Mouse (Mus musculus) naive thymus-derived CD4-positive, alpha-beta T cell, adult 2 months (primary cell): ENCODE results near the gene Ccnl2.

Experiments
- DNase-seq: peaks from one replicate; pipeline ENCODE4 v3.0.0-alpha.2; 2011; ENCODE audit warnings: low read depth

The Ccnl2 gene

DNA sequence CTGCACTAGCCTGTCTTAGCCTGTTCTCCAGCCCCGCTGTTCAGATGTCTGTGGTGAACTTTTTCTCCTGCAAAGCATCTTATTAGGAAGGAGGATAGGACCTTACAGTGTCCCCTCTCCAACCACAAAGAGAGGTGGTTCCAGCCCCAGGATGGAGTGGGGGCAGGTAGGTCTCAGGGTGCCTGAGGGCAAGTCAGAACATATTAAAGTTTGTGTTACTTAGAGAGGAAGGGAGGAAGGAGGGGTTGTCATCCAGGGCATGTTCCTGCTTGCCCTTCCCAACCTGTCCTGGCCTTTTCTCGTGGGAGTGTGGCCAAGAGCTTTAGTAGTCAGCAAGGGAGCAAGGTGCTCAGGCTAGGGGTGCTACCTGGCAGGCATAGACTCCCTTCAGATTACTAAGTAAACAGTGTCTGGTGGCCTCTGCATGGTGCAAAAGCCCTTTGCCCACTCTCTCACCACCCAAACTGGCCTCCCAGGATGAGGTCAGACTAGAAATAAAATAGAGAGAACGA lies 21.6 kb upstream of the Ccnl2 start:
- DNase-seq = no peak

GRCm38 (mm10) chr4:155791240-155791933 lies 20.9 kb upstream of the Ccnl2 start:
- DNase-seq = no peak

GRCm38 (mm10) chr4:155793730-155794129 lies 18.6 kb upstream of the Ccnl2 start:
- DNase-seq = no peak

DNA sequence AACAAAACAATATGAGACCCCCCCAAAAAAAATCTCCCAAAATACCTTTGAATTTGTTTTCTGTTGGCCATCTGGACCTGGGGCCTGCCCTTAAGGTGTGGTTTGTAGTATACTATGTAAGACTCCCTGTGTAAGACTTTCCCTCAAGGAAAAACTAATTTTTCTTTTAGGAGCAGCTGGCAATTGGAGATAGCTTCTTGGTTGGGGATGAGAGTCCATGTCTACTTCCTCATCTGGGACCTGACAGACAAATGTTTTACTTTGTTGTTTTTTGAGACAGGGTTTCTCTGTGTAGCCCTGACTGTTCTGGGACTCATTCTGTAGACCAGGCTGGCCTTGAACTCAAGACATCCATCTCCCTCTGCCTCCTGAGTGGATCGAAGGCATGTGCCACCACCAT lies 10.2 kb upstream of the Ccnl2 start:
- no peak for DNase-seq

- peak; percentile 63 for DNase-seq
Observed at GRCm38 (mm10) chr4:155802741-155803339, 9.4 kb upstream of the Ccnl2 start, which contains the start of gene Mrpl20. TSS of gene Mrpl20 (plus strand) at chr4:155802878.

DNA sequence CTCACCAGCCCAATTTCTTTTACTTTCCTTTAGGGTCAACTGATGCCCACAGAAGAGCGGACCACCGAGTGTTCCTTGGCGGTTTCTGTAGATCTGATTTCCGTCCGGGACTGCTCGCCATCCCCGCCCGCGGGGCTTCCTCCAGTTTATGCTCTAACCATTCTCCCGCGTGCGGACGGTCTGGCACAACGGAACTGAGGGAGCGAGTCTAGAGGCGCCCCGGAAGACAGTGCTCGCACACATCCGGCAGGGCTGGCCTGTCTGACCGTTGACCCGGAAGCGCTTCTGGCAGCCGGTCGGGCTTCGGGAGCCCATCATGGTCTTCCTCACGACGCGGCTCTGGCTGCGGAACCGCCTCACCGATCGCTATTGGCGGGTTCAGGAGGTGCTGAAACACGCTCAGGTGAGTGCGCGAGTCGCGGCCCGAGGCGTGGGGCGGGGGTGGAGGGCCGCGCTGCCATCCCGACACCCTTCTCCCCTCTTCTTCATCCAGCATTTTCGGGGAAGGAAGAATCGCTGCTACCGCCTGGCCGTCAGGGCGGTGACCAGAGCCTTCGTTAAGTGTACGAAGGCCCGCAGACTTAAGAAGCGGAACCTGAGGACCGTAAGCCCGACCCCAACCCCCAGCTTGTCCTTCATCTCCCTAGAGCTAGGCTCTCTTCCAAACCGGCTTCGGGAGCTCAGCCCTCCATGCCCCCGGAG lies 8.8 kb upstream of the Ccnl2 start:
- peak; percentile 97 for DNase-seq

- no peak for DNase-seq
Observed at GRCm38 (mm10) chr4:155807841-155808240, 4.4 kb upstream of the Ccnl2 start.

DNA sequence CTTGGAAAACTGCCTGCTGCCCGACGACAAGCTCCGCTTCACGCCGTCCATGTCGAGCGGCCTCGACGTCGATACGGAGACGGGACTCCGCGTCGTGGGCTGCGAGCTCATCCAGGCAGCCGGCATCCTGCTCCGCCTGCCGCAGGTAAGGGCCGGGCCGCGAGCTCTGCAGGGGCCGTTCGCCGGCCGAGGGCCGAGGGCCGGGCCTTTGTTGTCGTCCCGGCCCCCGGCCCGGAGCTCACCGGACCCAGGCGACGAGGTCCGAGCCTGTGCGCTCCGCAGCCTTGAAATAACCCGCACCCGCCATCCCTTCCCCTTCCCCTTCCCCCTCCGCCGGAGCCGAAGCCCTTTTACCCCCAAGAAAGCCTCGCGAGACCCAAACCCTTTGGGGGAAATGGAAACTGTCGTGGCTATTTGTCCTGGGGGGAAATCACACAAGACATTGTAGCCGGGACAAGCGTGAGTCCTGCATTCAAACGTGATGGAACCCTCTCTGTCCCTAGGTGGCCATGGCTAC lies 434 bp downstream of the Ccnl2 start:
- DNase-seq = peak; percentile 50

- no peak for DNase-seq
Observed at GRCm38 (mm10) chr4:155817533-155817932, 5.2 kb downstream of the Ccnl2 start.

DNA sequence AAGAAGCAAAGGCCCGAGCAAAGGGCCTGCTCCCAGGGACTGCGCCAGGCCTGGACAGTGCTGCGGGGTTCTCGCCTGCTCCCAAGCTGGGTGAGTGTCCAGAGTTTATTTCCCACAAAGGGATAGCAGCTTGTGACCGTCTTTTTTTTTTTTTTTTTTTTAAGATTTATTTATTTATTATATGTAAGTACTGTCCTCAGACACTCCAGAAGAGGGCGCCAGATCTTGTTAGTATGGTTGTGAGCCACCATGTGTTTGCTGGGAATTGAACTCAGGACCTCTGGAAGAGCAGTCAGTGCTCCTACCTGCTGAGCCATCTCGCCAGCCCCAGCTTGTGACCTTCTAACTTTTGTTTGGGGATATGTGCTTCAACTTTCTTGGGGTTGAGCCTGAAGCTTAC lies 8.7 kb downstream of the Ccnl2 start:
- DNase-seq = peak; percentile 65

- DNase-seq = no peak
Observed at GRCm38 (mm10) chr4:155823443-155823842, 11.2 kb downstream of the Ccnl2 start.

GRCm38 (mm10) chr4:155829866-155830265 lies 17.6 kb downstream of the Ccnl2 start:
- no peak for DNase-seq

- DNase-seq = peak; percentile 37
Observed at GRCm38 (mm10) chr4:155830596-155830995, 18.3 kb downstream of the Ccnl2 start.

- DNase-seq = peak; percentile 91
Observed at GRCm38 (mm10) chr4:155831205-155831766, 19.0 kb downstream of the Ccnl2 start, which contains the start of gene Aurkaip1. TSS of gene Aurkaip1 (plus strand) at chr4:155831272.

- DNase-seq = no peak
Observed at GRCm38 (mm10) chr4:155831831-155832230, 19.5 kb downstream of the Ccnl2 start.

GRCm38 (mm10) chr4:155832321-155832720 lies 20.0 kb downstream of the Ccnl2 start:
- DNase-seq = no peak

DNA sequence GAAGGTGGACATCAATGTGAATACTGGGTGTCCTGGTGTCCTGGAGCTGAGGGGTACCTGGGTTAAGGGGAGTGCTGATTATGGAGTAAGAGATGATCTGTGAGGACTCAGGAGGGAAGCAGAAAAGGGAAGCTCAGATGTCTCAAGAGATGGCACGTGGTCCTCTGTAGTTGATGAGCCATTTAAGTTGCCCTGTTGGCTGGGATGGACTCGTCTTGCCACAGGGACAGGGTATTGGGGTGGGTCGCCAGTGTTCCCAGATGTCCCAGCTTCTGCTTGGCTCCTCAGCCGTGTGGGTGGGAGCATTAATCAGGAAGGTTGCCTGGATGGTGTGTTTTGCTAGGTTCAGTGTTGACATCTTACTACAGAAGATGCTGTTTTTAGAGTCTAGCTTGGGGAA lies 20.9 kb downstream of the Ccnl2 start:
- DNase-seq = no peak

- peak; percentile 82 for DNase-seq
Observed at GRCm38 (mm10) chr4:155833836-155834235, 21.5 kb downstream of the Ccnl2 start.

DNA sequence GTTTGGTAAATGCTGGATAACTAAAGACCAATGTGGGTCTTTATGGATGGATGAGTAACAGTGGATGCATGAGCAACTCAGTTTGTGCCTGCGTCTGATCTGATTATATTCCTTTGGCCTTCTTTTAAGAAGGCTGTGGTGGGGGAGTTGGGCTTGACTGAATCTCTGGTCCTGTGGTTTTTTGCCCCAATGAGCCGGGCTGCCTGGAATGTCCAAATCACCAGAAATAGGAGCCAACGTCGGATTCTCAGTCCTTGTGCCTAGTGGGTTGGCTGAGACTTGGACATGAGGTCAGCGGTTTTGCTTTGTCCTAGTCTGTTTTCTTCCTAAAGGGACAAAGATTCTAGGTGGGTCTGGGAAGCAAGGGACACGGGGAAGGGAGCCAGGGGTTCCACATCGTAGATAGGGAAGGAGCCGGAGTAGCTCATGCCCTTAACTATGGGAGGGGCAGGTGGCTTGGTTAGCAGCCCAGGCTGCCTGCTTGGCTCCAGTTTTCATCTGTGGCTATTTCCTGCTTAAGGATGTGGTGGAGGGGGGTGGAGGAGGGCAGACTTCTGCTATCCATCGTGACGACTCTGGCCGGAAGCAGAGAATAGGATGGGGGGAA lies 25.2 kb downstream of the Ccnl2 start:
- DNase-seq = no peak

DNA sequence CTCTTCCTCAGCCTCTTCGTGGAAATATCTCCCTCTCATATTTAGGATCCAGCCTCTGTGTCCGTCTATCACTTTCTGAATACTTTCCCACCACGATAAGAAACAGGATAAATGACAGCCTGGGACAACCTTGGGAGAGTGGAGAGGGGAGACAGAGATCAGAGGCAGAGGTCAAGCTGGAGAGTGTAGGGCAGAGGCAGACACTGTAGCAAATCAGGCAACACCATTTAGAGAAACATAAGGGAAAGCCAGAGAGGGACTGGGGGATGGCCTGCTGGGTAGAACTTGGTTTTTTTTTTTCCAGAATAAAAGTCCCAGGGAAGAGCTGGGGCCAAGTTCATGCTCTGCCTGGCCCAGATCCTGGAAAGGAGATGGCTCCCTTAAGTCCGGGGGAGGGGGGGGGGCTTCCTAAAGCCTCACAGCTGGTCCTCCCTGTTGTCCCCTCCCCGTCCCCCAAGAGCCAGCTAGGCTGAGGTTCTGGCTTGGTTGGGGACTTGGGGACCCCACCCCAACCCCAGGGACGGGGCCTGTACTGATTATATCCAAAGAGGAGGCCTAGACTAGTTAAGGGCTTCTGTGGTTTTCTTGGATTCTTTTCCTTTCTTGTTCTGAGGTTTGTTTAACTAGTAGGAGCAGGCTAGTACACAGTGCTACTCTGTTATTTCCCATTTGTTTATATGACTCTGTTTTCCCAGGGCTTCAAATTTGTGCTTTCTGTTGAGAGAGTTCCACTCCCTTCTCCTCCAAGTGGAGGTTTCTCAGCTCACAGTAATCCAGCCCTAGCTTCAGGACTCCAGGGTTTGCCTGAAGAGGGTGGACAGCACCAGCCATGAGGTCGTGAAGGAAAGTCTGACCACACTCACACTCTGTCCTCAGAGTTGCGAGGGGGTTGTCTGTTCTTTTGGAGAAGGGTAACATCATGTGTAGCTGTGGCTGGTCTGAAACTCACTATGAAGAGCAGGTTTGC lies 26.2 kb downstream of the Ccnl2 start:
- no peak for DNase-seq

DNA sequence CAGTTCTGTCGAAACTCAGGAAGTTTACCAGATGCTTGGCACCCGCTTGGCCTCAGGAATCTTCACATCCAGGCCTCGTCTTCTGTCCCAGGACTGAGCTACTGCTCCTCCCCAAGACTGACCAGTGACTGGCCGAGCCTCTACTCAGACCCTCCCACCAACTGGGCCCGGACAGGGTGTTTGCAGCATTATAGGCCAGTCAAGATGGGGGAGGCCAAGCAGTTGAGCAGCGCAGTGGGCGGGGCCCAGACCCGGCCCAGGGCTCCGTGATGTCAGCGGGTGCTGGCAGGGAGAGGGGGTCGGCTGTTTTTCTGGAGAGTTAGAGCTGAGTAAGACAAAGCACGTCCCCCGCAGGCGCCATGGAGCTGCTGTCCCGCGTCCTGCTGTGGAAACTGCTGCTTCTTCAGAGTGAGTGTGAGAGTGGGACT lies 27.2 kb downstream of the Ccnl2 start, which contains the start of gene Mxra8:
TSS of gene Mxra8 (plus strand) at position 198 of the 428 bp plus-strand sequence.
- no peak for DNase-seq
